Mouse (Mus musculus): Measurements from ENCODE around the gene Grm8. TPM values are rescaled to one million over a fixed set of nuclear protein-coding genes. Genes with fewer than 3 reads are reported as not detected.

Gene Grm8
- total and polyA plus RNA-seq, 3 experiments = not detected

- WGBS = 65% methylated on average over 8 of the region's 8 CpGs
- H3K36me3 ChIP-seq (ENCODE audit: control insufficient read depth, insufficient read depth, low read length) = no peaks in the 10 kb centered on the region
- intact Hi-C loops (cut with DNase I) = no loop called here
- H3K4me1 ChIP-seq (ENCODE audit: control insufficient read depth, insufficient read depth, low read length) = no peaks in the 10 kb centered on the region
- DNase-seq = no peak
- H3K27ac ChIP-seq = no peak overlapping the region
- H3K4me3 ChIP-seq = no peak overlapping the region
- no peaks in the 10 kb centered on the region for H3K79me2 ChIP-seq (replicated peaks; ENCODE audit: control insufficient read depth, insufficient read depth, low read length)
- no peaks in the 10 kb centered on the region for H3K27me3 ChIP-seq (ENCODE audit: control insufficient read depth, insufficient read depth, low read length)
- no peak overlapping the region for H3K9ac ChIP-seq (ENCODE audit: low read depth, low read length)
- TF ChIP-seq CTCF (IDR thresholded peaks at IDR 0.05) (no peak), POLR2A (IDR thresholded peaks at IDR 0.05; ENCODE audit: insufficient read depth, low read depth, low read length) (no peak), EP300 (IDR thresholded peaks at IDR 0.05; ENCODE audit: insufficient read depth, low read depth, low read length) (no peak)
Observed at GRCm38 (mm10) chr6:28111551-28111950, 23.4 kb downstream of the Grm8 start.

- intact Hi-C loops (cut with DNase I) = no loop called here
- Histone ChIP-seq H3K27ac (no peak overlapping the region), H3K4me3 (no peak overlapping the region), H3K27me3 (ENCODE audit: control insufficient read depth, insufficient read depth, low read length) (no peaks in the 10 kb centered on the region), H3K4me1 (ENCODE audit: control insufficient read depth, insufficient read depth, low read length) (no peaks in the 10 kb centered on the region), H3K36me3 (ENCODE audit: control insufficient read depth, insufficient read depth, low read length) (no peaks in the 10 kb centered on the region), H3K79me2 (replicated peaks; ENCODE audit: control insufficient read depth, insufficient read depth, low read length) (no peaks in the 10 kb centered on the region), H3K9ac (ENCODE audit: low read depth, low read length) (no peak overlapping the region)
- no peak for TF ChIP-seq CTCF (IDR thresholded peaks at IDR 0.05)
- no peak for TF ChIP-seq POLR2A (IDR thresholded peaks at IDR 0.05; ENCODE audit: insufficient read depth, low read depth, low read length)
- TF ChIP-seq EP300 (IDR thresholded peaks at IDR 0.05; ENCODE audit: insufficient read depth, low read depth, low read length) = no peak
- DNase-seq = no peak
- 32% methylated on average over 9 of the region's 9 CpGs for WGBS
Observed at GRCm38 (mm10) chr6:28102608-28103316, 32.2 kb downstream of the Grm8 start.

- no peak for TF ChIP-seq CTCF (IDR thresholded peaks at IDR 0.05)
- no peak for TF ChIP-seq EP300 (IDR thresholded peaks at IDR 0.05; ENCODE audit: insufficient read depth, low read depth, low read length)
- no peak for TF ChIP-seq POLR2A (IDR thresholded peaks at IDR 0.05; ENCODE audit: insufficient read depth, low read depth, low read length)
- no peak overlapping the region for H3K27ac ChIP-seq
- H3K36me3 ChIP-seq (ENCODE audit: control insufficient read depth, insufficient read depth, low read length) = no peaks in the 10 kb centered on the region
- 77% methylated on average over 3 of the region's 3 CpGs for WGBS
- H3K4me3 ChIP-seq = no peak overlapping the region
- H3K27me3 ChIP-seq (ENCODE audit: control insufficient read depth, insufficient read depth, low read length) = no peaks in the 10 kb centered on the region
- no peak overlapping the region for H3K9ac ChIP-seq (ENCODE audit: low read depth, low read length)
- intact Hi-C loops (cut with DNase I) = no loop called here
- no peaks in the 10 kb centered on the region for H3K79me2 ChIP-seq (replicated peaks; ENCODE audit: control insufficient read depth, insufficient read depth, low read length)
- H3K4me1 ChIP-seq (ENCODE audit: control insufficient read depth, insufficient read depth, low read length) = no peaks in the 10 kb centered on the region
- DNase-seq = no peak
Observed at GRCm38 (mm10) chr6:28100001-28100400, 35.0 kb downstream of the Grm8 start.

- H3K9ac ChIP-seq (ENCODE audit: low read depth, low read length) = no peak overlapping the region
- intact Hi-C loops (cut with DNase I) = no loop called here
- H3K4me3 ChIP-seq = no peak overlapping the region
- no peaks in the 10 kb centered on the region for H3K27me3 ChIP-seq (ENCODE audit: control insufficient read depth, insufficient read depth, low read length)
- 83% methylated on average over 6 of the region's 6 CpGs for WGBS
- no peaks in the 10 kb centered on the region for H3K36me3 ChIP-seq (ENCODE audit: control insufficient read depth, insufficient read depth, low read length)
- H3K79me2 ChIP-seq (replicated peaks; ENCODE audit: control insufficient read depth, insufficient read depth, low read length) = no peaks in the 10 kb centered on the region
- no peak overlapping the region for H3K27ac ChIP-seq
- no peak for TF ChIP-seq CTCF (IDR thresholded peaks at IDR 0.05)
- no peak for TF ChIP-seq POLR2A (IDR thresholded peaks at IDR 0.05; ENCODE audit: insufficient read depth, low read depth, low read length)
- no peak for TF ChIP-seq EP300 (IDR thresholded peaks at IDR 0.05; ENCODE audit: insufficient read depth, low read depth, low read length)
- DNase-seq = no peak
- H3K4me1 ChIP-seq (ENCODE audit: control insufficient read depth, insufficient read depth, low read length) = no peaks in the 10 kb centered on the region
Observed at GRCm38 (mm10) chr6:28092511-28092910, 42.5 kb downstream of the Grm8 start.

- Histone ChIP-seq H3K27me3 (ENCODE audit: control insufficient read depth, insufficient read depth, low read length) (no peaks in the 10 kb centered on the region), H3K27ac (no peak overlapping the region), H3K4me1 (ENCODE audit: control insufficient read depth, insufficient read depth, low read length) (no peaks in the 10 kb centered on the region), H3K4me3 (no peak overlapping the region), H3K36me3 (ENCODE audit: control insufficient read depth, insufficient read depth, low read length) (no peaks in the 10 kb centered on the region), H3K9ac (ENCODE audit: low read depth, low read length) (no peak overlapping the region), H3K79me2 (replicated peaks; ENCODE audit: control insufficient read depth, insufficient read depth, low read length) (no peaks in the 10 kb centered on the region)
- 77% methylated on average over 3 of the region's 3 CpGs for WGBS
- DNase-seq = no peak
- intact Hi-C loops (cut with DNase I) = no loop called here
- no peak for TF ChIP-seq CTCF (IDR thresholded peaks at IDR 0.05)
- TF ChIP-seq POLR2A (IDR thresholded peaks at IDR 0.05; ENCODE audit: insufficient read depth, low read depth, low read length) = no peak
- no peak for TF ChIP-seq EP300 (IDR thresholded peaks at IDR 0.05; ENCODE audit: insufficient read depth, low read depth, low read length)
Observed at GRCm38 (mm10) chr6:28091836-28092235, 43.1 kb downstream of the Grm8 start.

GRCm38 (mm10) chr6:28090981-28091380, 44.0 kb downstream of the Grm8 start:
- intact Hi-C loops (cut with DNase I) = no loop called here
- Histone ChIP-seq H3K4me1 (ENCODE audit: control insufficient read depth, insufficient read depth, low read length) (no peaks in the 10 kb centered on the region), H3K36me3 (ENCODE audit: control insufficient read depth, insufficient read depth, low read length) (no peaks in the 10 kb centered on the region), H3K9ac (ENCODE audit: low read depth, low read length) (no peak overlapping the region), H3K79me2 (replicated peaks; ENCODE audit: control insufficient read depth, insufficient read depth, low read length) (no peaks in the 10 kb centered on the region), H3K27ac (no peak overlapping the region), H3K4me3 (no peak overlapping the region), H3K27me3 (ENCODE audit: control insufficient read depth, insufficient read depth, low read length) (no peaks in the 10 kb centered on the region)
- DNase-seq = no peak
- TF ChIP-seq EP300 (IDR thresholded peaks at IDR 0.05; ENCODE audit: insufficient read depth, low read depth, low read length) = no peak
- no peak for TF ChIP-seq POLR2A (IDR thresholded peaks at IDR 0.05; ENCODE audit: insufficient read depth, low read depth, low read length)
- TF ChIP-seq CTCF (IDR thresholded peaks at IDR 0.05) = no peak

Data from heart, adult 2 months (tissue).